Mouse (Mus musculus): ENCODE results near the gene Anp32b. TPM values are rescaled to one million over a fixed set of nuclear protein-coding genes. Genes with fewer than 3 reads are reported as not detected.

Gene Anp32b
- total and polyA plus RNA-seq, 3 experiments = 41.1 to 547 TPM; not detected in 1

- H3K36me3 ChIP-seq (ENCODE audit: control insufficient read depth in 1 of 2, insufficient read depth in 2 of 2, low read length in 2 of 2) = peaks cover 2 to 7% of the 10 kb centered on the region in 2 experiments
- no peaks in the 10 kb centered on the region for H3K27me3 ChIP-seq (ENCODE audit: control insufficient read depth in 1 of 2, insufficient read depth in 2 of 2, low read length in 2 of 2)
- no peaks in the 10 kb centered on the region; the same call in 1 of the 2 replicates for H3K79me2 ChIP-seq (ENCODE audit: control insufficient read depth, insufficient read depth, low read length, poor library complexity)
- peaks cover 6 to 14% of the 10 kb centered on the region in 2 experiments for H3K4me1 ChIP-seq (ENCODE audit: control insufficient read depth in 1 of 2, insufficient read depth in 2 of 2, low read length in 2 of 2)
- no peaks in the 10 kb centered on the region for H3K9me3 ChIP-seq (replicated peaks; ENCODE audit: insufficient read depth, low read length)
- no peak for DNase-seq (ENCODE audit: low read depth, low spot score)
- H3K27ac ChIP-seq (ENCODE audit: control insufficient read depth, low read depth, low read length) = no peak overlapping the region
- no peak overlapping the region for H3K9ac ChIP-seq (ENCODE audit: control insufficient read depth, low read depth, low read length, poor library complexity, severe bottlenecking)
- no peak overlapping the region for H3K4me3 ChIP-seq (ENCODE audit: control insufficient read depth in 1 of 2, insufficient read depth in 1 of 2, low read depth in 2 of 2, low read length in 2 of 2)
- TF ChIP-seq USF1 (IDR thresholded peaks at IDR 0.05; ENCODE audit: low read depth, low read length) (no peak), GATA1 (IDR thresholded peaks at IDR 0.05; ENCODE audit: low read depth, low read length) (peak; percentile 41; the same call in 1 of the 2 replicates)
These were observed 52.2 kb downstream of the Anp32b start for GRCm38 (mm10) chr4:46502606-46503502.

GRCm38 (mm10) chr4:46503881-46504280, 53.2 kb downstream of the Anp32b start:
- no peak overlapping the region for H3K4me3 ChIP-seq (ENCODE audit: control insufficient read depth in 1 of 2, insufficient read depth in 1 of 2, low read depth in 2 of 2, low read length in 2 of 2)

GRCm38 (mm10) chr4:46505361-46506057, 54.8 kb downstream of the Anp32b start:
- TF ChIP-seq GATA1 (IDR thresholded peaks at IDR 0.05; ENCODE audit: low read depth, low read length) (0 out of 2 replicates have a peak, but pooled peaks have one; percentile 10), GABPA (IDR thresholded peaks at IDR 0.05; ENCODE audit: low read depth, low read length) (no peak), HCFC1 (IDR thresholded peaks at IDR 0.05; ENCODE audit: low read depth, low read length) (no peak), ZC3H11A (IDR thresholded peaks at IDR 0.05; ENCODE audit: low read depth, low read length) (no peak), NRF1 (IDR thresholded peaks at IDR 0.05; ENCODE audit: insufficient read depth, low read depth, low read length, poor library complexity, severe bottlenecking) (no peak), MYC (IDR thresholded peaks at IDR 0.05; ENCODE audit: low read depth, low read length) (no peak), KAT2A (conservative IDR thresholded peaks at IDR 0.05; ENCODE audit: low read depth, low read length) (no peak), POLR2AphosphoS2 (IDR thresholded peaks at IDR 0.05; ENCODE audit: low read length) (peak; percentile 64), BHLHE40 (IDR thresholded peaks at IDR 0.05; ENCODE audit: borderline replicate concordance, low read depth, low read length) (no peak), TAL1 (IDR thresholded peaks at IDR 0.05; ENCODE audit: low read length) (no peak)
- no peak overlapping the region for H3K9ac ChIP-seq (ENCODE audit: control insufficient read depth, low read depth, low read length, poor library complexity, severe bottlenecking)
- DNase-seq (ENCODE audit: low read depth, low spot score) = no peak
- no peaks in the 10 kb centered on the region; the same call in 1 of the 2 replicates for H3K79me2 ChIP-seq (ENCODE audit: control insufficient read depth, insufficient read depth, low read length, poor library complexity)
- H3K4me3 ChIP-seq (ENCODE audit: control insufficient read depth in 1 of 2, insufficient read depth in 1 of 2, low read depth in 2 of 2, low read length in 2 of 2) = no peak overlapping the region
- H3K4me1 ChIP-seq (ENCODE audit: control insufficient read depth in 1 of 2, insufficient read depth in 2 of 2, low read length in 2 of 2) = peaks cover 6 to 14% of the 10 kb centered on the region in 2 experiments
- peaks cover 2 to 10% of the 10 kb centered on the region in 2 experiments; a peak in 3 of 4 replicates for H3K36me3 ChIP-seq (ENCODE audit: control insufficient read depth in 1 of 2, insufficient read depth in 2 of 2, low read length in 2 of 2)
- H3K9me3 ChIP-seq (replicated peaks; ENCODE audit: insufficient read depth, low read length) = no peaks in the 10 kb centered on the region
- no peaks in the 10 kb centered on the region for H3K27me3 ChIP-seq (ENCODE audit: control insufficient read depth in 1 of 2, insufficient read depth in 2 of 2, low read length in 2 of 2)
- no peak overlapping the region for H3K27ac ChIP-seq (ENCODE audit: control insufficient read depth, low read depth, low read length)

More at GRCm38 (mm10) chr4:46503881-46504280, 53.2 kb downstream of the Anp32b start:
- Histone ChIP-seq H3K27me3 (ENCODE audit: control insufficient read depth in 1 of 2, insufficient read depth in 2 of 2, low read length in 2 of 2) (no peaks in the 10 kb centered on the region), H3K27ac (ENCODE audit: control insufficient read depth, low read depth, low read length) (peak overlapping the region; percentile 24; the same call in 1 of the 2 replicates), H3K9me3 (replicated peaks; ENCODE audit: insufficient read depth, low read length) (no peaks in the 10 kb centered on the region), H3K79me2 (ENCODE audit: control insufficient read depth, insufficient read depth, low read length, poor library complexity) (no peaks in the 10 kb centered on the region; the same call in 1 of the 2 replicates), H3K36me3 (ENCODE audit: control insufficient read depth in 1 of 2, insufficient read depth in 2 of 2, low read length in 2 of 2) (peaks cover 2 to 9% of the 10 kb centered on the region in 2 experiments), H3K9ac (ENCODE audit: control insufficient read depth, low read depth, low read length, poor library complexity, severe bottlenecking) (no peak overlapping the region), H3K4me1 (ENCODE audit: control insufficient read depth in 1 of 2, insufficient read depth in 2 of 2, low read length in 2 of 2) (peaks cover 6 to 14% of the 10 kb centered on the region in 2 experiments)
- TF ChIP-seq TCF12 (IDR thresholded peaks at IDR 0.05; ENCODE audit: low read depth, low read length) (0 out of 2 replicates have a peak, but pooled peaks have one; percentile 4), SIN3A (IDR thresholded peaks at IDR 0.05; ENCODE audit: low read length) (peak; percentile 85), EP300 (IDR thresholded peaks at IDR 0.05; ENCODE audit: low read depth in 1 of 2, low read length in 2 of 2) (no peak), BHLHE40 (IDR thresholded peaks at IDR 0.05; ENCODE audit: borderline replicate concordance, low read depth, low read length) (peak; percentile 76; the same call in 1 of the 2 replicates), ZNF384 (IDR thresholded peaks at IDR 0.05; ENCODE audit: low read depth, low read length) (peak; percentile 37; the same call in 1 of the 2 replicates), GATA1 (IDR thresholded peaks at IDR 0.05; ENCODE audit: low read depth, low read length) (peak; percentile 62), MYC (IDR thresholded peaks at IDR 0.05; ENCODE audit: low read depth, low read length) (peak; percentile 93), CHD2 (IDR thresholded peaks at IDR 0.05; ENCODE audit: low read length) (no peak), ETS1 (IDR thresholded peaks at IDR 0.05; ENCODE audit: low read depth, low read length) (peak; percentile 71), TAL1 (IDR thresholded peaks at IDR 0.05; ENCODE audit: low read length) (peak; percentile 46), MAX (IDR thresholded peaks at IDR 0.05; ENCODE audit: low read length) (peak; percentile 96), USF1 (IDR thresholded peaks at IDR 0.05; ENCODE audit: low read depth, low read length) (peak; percentile 93), MXI1 (IDR thresholded peaks at IDR 0.05; ENCODE audit: low read depth, low read length) (peak; percentile 98), JUND (IDR thresholded peaks at IDR 0.05; ENCODE audit: low read depth, low read length) (no peak), USF2 (IDR thresholded peaks at IDR 0.05; ENCODE audit: borderline replicate concordance in 1 of 2, insufficient read depth in 1 of 2, low read depth in 1 of 2, low read length in 2 of 2) (peak; percentile 31 to 76; a peak in 3 of 4 replicates)
- peak; percentile 75 for DNase-seq (ENCODE audit: low read depth, low spot score)
